Mouse (Mus musculus) kidney, postnatal 14 days (tissue): ENCODE measurements around the gene Maml3.

Experiments used
- DNase-seq: peaks from one replicate; pipeline ENCODE4 v3.0.0; 2022; ENCODE audit warnings: mixed read lengths

The Maml3 gene

DNA sequence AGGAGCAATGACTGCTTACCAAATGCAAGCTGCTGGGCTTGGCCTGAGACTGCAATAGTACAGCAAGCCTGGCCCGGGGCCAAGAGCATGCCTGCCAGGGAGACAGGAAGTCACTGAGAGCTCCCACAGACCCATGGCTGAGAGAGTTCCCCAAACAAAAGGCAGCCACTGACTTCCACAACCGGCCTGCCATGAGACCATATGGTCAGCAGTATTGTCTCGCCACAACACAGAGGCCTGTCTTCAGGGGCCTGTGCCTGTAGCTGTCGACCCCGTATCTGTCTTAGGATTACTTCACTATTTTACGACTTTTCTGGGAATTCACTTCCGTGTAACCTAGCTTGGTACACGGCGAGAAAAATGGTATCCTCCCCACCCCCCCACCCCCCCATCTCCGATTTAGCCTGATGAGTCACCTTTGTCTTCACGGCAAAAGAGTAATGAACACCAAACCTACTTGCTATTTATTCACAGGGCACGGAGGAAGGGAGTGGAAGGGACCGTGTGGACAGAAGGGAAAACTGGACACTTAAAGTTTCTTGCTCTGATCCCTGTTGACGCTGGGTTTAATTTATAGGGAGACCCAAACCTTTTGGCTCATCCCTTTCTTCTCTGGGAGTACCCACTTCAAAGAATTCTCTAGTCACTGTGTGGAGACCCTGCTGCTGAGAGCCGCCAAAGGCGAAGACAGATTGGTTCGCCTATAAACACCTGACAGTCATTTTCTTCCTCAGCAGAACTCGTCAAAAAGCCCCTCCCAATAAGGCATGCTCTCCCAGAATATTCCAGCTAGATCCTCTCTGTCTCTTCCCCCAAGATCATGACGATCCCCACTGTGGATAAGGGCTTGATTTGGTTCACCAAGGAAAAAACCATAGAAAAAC, 16.2 kb downstream of the Maml3 start:
- peak; percentile 97 for DNase-seq

DNA sequence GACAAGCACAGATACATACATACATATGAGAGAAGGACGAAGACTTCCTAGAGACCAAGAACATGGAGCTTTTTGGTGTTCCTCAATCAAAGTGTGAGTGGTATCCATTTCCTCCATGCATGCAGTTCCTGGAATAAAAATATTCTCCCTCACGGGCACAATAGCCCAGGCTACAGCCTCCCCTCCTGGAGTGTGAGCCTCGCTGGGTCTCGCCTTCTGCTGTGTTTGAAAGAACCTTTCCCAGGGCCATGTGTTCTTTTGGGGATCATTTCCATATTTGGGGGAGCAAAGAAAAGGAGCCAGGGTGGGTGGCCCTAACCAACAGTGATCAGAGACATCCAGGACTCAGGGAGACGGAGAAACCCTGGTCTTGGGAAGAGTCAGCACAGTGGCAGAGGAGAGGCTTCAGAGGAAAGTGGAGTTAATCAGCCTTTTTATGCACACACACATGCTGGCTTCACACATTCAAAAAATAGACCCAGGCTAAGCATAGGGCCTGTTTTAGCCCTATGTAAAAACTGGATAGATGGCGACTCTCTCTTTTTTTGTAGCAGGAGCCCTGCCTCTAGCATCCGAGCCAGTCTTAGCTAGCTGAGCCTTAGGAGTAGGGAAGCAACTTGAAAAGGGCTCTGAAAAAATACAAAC, 17.1 kb downstream of the Maml3 start:
- no peak for DNase-seq

DNA sequence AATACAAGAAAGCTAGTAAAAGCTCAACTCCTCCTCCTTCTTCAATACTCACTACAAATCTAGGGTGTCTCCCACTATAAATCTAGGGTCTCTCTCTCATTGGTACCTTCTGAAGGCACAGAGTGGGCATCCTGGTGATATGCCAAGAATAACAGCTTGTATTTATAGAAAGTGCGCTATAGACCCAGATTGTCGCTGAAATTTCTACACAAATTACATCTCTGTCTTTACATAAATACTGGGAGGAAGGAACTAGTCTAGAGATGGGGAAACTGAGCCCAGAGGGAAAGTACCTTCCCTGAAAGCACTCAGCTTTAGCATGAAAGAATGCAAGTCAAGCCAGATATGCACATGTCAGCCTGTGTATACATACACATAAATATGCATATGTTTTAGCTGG, 26.1 kb downstream of the Maml3 start:
- no peak for DNase-seq

DNA sequence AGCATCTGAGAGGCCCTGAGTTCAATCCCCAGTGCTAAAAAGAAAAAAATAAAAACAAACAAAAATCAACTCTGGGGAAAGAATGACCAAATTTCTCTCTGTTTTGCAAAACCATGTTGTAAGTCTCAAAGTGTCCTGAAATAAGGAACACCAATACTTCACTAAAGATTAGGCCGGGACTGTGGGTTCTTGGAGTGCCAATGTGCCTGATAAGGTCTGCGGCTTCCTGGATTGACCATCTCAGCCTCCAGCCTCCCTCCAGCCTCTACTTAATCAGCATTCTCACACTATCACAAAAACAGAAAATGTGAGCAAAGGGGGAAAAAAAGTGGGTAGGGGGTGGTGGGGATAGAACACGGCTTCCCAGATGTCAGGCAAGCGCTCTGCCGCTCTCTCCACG, 30.9 kb downstream of the Maml3 start:
- DNase-seq: no peak

DNA sequence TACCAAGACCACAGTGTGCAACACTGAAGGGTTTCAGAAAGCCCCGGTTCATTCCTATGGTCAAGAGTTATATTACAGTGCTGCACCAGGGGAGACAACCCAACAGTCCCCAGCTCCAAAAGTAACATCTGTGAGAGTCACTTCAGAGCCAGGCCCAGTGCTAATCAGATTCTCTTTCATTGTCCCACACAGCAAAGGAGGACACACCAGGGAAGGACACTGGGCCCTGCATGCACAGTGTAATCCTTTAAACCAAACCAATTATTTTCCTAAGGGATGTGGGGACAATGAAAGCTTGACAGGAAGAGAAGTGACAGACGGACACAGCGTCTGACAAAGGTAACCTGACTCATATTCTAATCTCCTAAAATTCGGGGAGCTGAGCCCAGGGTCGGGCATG, 32.9 kb downstream of the Maml3 start:
- no peak for DNase-seq

DNA sequence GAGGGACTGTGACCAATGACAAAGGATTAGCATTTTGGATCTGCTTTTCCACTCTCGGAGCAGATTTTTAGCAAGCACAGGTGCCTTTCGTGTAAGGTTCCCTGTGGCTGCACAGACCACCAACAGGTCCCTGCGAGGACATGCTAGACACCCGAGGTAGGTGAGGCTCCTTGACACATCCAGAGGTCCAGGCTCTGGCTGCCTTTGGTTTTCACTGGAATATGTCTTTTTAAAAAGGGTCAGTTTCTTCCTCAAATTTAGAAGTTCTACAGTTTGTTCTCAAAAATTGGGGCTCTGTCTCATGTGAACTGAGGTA, 34.8 kb downstream of the Maml3 start:
- DNase-seq: no peak

DNA sequence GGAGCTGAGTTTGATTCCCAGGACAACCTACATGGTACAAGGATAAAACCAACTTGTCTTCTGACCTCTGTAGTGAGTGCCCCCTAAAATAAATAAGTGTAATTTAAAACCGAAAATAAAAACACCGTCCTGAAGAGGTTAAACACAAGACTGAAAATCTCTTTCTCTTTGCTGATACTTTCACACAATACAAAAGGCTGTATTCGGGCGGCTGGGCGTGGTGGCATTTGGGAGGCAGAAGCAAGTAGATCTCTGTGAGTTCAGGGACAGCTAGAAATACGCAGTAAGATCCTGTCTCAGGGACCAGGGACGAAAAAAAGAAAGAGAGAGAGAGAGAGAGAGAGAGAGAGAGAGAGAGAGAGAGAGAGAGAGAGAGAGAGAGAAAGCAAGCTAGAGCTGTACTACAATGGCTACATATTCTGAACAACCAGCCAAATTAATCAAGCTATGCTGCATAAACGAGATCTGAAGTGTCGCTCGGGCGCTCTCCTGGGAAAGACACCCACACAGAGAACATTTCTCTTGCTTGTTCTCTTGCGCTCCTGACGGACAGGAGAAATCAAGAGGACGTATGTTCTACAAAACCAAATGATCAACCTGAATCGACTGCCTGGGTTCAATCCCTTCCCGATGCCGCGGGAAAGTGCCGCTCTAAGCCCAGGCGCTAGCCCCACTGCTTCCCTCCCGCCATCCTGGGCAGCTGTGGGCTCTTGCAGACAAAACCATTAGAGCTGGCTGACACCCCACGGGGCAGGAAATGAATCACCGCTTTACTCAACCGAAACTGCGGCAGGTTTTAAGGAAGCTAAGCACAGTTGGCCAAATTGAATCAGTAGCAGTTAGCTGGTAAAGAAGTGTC, 35.3 kb downstream of the Maml3 start:
- DNase-seq: peak; percentile 69

DNA sequence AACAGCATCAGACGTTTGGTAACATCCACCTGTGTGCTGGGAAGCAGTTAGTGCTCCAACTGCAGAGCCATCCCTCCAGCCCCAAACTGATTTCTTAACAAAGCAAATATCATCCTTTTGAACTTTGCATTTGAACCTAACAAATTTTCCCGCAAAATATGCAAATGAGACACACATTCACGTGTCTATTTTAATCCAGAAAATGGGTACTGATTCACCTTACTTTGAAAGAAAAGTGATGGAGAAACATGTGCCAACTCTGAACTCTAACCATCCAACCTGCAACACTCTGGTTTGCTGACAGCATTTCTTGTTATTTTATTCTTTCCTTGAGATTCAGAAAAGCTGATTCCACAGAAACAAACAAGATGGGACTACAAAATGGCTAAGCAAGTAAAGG, 36.0 kb downstream of the Maml3 start:
- DNase-seq: no peak

DNA sequence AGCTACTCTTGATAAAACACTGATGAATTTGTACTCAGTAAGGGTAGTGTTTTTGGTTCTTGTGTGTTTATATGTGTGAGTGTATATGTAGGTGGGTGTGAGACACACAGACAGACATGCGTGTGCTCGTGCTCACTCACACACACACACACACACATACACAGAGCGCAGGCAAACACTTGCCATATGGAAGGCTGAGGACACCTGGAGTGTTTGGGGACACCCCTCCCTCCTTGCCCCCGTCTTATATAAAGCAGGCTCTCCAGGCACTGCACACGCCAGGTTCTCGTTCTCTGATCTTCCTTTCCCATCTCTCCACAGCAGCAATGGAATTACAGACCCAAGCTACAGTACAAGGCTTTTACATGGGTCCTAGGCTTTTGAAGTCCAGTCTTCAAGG, 37.7 kb downstream of the Maml3 start:
- DNase-seq: no peak

DNA sequence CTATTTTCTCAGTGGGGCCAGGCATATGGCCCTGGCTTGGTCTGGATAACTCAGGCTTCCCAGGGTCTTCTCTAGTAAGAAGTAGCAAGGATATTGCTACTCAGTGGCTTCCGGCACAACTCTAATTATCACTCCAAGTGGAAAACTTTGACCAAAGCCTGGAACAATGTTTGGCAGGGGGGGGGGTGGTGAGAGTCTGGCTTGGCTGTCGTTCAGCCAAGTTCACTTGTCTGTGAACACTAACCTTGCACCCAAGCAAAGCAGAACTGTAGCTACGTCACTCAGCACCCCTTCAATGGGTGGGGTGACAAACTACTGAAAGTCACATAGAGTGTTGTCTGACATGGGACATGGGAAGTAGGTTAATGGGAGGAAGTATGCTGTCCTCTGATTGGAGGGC, 38.7 kb downstream of the Maml3 start:
- no peak for DNase-seq

DNA sequence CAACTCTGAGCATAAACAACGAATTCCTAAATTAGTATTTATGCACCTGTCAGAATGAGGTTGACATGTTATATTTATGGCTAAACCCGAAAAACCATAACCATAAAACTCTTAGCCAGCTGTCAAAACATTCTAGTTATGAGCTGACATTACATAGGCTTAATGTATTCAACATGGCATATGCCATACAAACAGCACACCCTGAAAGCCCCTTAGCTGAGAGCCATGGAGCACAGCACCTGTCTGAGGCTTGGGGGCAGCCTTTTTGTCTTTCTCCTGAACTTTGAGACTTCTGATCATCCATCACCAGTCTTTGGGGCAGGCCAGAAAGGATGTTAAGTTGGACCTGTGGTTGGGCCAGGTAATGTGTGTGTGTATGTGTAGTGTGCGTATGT, 41.6 kb downstream of the Maml3 start:
- no peak for DNase-seq

DNA sequence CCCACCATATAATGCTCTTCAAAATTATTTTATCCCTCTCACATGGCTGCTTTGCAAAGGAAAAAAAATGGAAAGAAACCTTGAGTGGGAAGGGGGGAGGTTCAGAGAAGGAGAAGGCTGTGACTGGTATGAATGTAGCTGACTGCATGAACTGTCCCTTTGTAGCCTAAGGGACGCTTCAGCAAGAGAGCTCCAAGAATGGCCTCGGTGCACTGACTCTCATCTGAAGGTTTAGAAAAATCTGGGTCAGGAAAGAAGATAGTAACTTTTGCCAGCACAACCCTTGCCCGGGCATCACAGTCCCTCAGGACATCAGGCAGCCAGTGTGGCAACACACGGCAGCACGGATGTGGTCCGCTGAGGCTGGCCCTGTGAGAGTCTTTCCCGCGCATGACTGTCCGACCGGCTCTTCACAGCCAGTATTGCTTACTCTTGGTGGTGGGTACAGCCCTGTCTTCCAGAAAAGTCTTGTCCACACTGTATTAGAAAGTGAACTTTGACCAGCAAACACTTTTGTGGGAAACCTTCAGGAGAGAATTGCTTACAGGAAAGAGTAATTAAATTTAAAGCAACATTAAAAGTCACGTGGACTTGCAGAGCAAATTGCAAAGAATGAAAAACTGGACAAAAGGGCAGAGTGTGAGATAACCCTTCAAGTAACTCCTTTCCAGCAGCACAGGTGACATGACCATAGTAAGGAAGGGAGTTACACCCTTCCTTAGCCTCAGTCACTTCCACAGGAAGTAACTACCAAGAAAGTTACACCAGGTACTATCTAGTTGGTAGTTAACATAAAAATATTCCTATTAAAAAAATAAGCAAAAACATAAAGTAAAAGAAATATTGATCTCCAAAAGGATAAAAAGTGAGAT, 42.3 kb downstream of the Maml3 start:
- no peak for DNase-seq

DNA sequence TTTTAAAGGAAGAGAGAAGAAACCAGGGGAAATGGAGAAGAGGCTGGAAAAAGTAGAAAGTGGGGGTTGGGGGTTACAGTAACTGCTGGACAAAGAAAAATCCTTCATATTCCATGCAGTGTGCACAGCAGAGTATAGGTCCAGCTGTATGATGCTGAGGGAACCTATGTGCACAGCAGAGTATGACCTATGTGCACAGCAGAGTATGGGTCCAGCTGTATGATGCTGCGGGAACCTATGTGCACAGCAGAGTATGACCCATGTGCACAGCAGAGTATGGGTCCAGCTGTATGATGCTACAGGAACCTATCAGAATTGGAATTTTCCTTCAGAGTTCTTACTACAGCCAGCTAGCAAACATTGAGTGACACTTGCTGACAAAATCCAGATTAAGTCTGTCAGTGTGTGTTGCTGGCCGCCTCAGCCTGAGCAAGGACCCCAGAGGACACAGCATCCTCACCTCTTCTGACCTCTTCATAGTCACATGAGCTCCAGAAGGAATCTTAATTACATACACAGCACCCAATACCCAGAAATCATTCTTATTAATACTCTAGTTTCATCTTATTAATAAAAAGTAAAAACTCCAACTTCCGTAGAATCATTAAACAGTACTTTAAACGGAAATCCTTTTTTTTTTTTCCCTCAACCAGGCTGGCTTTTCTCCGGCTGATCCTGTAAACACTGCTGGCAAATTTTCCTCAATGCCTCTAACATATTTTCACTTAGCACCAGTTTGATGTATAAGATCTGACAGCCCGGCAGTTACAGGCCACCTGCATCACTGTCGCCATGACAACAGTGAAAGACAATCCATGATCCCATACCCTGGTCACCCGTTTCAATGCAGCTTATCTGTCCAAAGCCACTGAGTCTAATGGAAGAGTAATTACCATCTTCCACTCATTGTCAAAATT, 43.1 kb downstream of the Maml3 start:
- DNase-seq: no peak

DNA sequence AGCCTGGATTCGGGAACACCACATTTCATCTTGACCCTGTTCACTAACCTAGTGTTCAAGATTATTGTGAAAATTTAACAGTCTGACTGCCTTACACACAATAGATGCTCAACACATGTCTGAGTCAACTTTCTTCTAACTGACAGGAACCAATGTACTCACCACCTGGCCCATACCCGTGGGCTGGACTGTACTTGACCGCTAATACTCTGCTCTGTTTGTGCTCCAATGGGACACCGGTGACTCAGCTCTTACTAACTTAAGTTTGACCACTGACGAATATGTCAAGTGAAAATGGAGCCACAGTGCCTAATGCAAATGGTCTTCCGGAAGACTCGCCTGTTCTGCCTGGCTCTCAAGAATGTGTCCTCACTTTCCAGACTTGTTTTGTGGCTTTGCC, 44.0 kb downstream of the Maml3 start:
- DNase-seq: no peak

DNA sequence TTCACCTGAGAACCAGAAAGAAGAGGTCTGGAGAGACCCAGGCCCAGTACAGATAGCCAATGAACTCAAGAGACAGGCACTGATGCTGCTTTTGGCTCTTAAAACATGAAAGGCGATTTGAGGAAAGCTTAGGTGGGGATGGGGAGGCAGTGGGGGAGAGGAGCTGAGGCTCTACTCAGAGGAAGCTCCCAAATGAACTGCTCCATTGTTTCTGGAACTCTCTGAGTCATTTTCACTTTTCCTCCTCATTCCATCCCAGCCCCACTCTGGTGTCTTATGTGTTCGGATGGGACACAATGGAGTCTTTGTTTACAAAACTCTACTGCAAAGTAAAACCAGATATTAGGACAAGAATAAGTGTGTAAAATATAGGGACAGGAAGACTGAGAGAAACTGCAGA, 53.1 kb downstream of the Maml3 start:
- DNase-seq: no peak

DNA sequence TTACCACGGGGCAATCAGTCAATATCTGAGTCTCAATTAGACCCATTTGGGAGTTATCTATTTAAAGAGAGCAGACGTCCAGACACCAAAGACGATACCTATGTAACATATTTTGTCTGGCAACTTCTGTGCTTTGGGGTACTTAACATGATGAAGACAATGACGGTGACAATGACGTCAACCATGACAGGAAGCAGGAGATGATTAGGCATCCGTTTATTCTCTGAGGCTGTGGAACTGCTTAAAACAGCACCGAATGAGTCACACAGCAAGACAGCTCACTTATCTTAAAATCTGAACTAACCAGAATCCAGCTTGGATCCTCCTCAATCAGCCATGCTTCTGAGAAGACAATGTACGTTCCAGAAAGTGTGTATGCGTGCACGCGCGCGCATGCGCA, 56.8 kb downstream of the Maml3 start:
- DNase-seq: no peak

DNA sequence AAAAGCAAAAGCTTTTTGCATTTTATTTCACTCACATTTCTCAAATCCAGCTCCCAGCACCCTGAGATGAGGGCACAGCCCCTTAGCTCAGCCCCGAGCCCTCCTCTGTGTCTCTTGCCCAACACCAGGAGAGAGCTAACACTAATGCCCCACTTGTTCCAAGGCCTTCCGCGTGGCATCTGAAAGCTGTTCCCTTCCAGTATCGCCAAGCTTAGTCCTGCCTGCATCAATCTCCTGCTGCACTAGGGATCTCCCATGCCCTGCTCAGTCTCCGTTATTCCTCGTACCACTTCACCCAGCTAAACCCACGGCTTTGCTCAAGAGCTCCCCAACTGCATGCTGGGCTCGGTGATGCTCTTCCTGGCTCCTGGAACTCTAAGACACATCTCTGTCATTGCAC, 57.3 kb downstream of the Maml3 start:
- DNase-seq: no peak

DNA sequence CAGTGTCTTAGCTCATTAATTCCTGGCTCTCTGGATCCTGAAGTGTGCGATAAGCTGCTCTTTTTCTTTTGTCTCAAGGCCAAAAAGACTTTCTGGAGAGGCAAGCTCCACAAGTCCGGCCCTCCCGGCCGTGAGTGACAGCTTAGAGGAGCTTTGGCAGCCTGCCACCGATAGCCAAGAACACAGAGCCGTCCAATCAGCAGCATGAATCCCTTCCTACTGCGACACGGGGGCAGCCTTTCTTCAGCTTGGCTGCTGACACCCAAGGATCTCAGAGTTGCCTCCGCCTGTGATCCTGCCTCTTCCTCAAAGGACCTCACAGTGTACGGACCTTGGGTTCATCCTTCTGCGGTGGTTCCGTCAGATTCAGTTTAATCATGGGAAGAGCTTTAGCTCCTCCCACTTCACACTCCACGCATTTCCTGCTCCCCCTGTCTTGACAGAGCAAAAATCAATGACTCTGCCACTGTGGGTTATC, 57.9 kb downstream of the Maml3 start:
- DNase-seq: peak; percentile 98

DNA sequence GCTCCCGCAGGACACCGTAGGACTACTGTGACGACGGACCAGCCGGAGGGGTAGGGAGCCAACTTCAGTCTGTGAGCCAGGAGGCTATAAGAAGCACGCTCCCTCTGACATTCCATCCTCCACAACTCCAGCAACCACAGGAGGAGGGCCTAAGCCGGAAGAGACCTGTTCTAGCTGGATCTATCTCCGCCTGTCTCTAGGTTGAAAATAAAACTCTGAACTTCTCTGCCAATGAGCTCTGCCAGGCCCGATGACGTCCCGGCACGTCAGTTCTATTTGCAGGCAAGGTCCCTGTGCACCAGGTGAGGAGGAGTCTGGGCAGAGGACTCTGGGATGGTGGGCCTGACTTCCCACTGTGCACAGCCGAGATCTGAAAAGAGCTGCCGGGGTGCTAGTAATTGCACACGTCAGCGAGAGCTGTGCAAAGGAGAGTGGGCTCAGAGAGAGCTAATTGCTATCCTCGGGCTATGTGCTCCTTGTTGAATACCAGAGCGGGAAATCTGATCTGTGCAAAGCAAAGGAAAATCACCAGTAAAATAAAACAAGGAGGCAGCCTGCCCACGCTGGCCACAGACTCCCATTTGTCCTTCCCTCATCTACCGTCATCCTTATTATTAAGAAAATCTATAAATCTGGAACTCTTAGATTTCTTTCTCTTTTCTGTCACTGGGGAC, 58.7 kb downstream of the Maml3 start:
- DNase-seq: peak; percentile 90

DNA sequence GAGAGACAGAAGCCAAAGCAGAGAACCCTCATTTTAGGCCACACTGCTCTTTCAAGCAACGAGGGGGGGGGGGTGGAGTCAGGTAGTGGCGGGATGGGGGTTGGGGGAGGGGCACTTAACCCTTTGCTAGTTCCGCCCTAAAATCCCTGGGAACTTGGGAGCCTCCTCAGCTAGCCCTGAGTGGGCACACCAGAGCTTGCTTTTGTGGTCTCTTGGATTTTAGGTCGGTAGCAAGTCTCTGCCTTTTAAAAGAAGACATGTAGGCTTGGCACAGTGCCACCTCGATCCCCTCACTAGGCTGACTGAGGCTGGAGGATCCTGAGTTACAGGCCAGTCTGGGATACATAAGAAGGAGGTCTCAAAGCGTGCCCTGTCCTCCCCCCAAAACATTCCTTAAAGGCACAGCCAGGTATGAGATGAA, 59.6 kb downstream of the Maml3 start:
- DNase-seq: peak; percentile 40

DNA sequence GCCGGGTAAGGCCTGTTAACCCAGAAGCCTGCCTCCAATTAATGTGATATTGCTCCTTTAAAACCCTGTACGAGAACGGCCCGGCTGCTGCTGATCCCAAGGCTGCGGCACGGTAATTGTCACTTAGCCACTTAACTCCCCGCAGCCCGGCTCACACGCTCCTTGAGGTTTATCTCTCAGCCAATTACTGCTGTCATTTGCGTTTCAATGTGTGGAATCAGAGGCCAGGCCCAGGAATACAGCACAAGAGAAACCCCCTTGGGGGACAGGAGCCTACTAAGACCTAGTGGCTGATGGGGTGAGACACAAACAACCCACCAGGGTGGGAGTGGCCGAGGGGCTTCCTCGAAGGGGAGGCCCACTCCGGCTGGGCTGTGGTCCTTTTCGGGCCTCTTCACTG, 60.2 kb downstream of the Maml3 start:
- no peak for DNase-seq
